Mouse (Mus musculus): ENCODE data around the gene Tsen34.

DNA sequence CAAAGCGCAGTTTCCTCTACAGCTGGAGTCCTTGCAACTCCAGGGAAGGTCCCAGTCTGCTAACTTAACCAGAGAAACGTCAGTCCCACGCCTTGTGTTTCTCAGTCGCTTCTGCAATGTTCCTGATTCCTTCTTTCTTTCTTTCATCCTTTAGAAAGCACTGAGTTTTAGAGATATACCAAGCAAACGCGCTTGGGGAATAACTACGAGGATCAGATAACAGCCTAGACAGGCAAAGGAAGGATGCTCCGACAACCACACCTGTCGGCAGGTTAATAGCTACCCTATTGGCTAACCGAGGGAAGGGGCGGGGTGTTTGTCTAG is 48.4 kb upstream of the Tsen34 start:
- no peak for TF ChIP-seq CTCF (IDR thresholded peaks at IDR 0.05; ENCODE audit: borderline replicate concordance, control insufficient read depth, extremely low read depth, insufficient read depth, low read length, poor library complexity)
- no peak for TF ChIP-seq POLR2A (IDR thresholded peaks at IDR 0.05; ENCODE audit: control insufficient read depth, extremely low read depth, insufficient read depth, low read length, poor library complexity)

All from thymus, adult 2 months (tissue).